Mouse (Mus musculus) ovary, adult 18-20 months (tissue): Measurements from ENCODE around the gene Gch1.
A peak's percentile ranks its signal among the peaks of the same experiment; 100 is the strongest.
"Not testable (repeated sequence)": the region's sequence is repeated elsewhere in the genome, so short reads cannot be mapped to it uniquely, and the experiment has no call there.

Experiments used
- DNase-seq: peaks from one replicate; pipeline ENCODE4 v3.0.0; 2022; ENCODE audit warnings: low spot score, mixed read lengths

Gch1 gene

DNA sequence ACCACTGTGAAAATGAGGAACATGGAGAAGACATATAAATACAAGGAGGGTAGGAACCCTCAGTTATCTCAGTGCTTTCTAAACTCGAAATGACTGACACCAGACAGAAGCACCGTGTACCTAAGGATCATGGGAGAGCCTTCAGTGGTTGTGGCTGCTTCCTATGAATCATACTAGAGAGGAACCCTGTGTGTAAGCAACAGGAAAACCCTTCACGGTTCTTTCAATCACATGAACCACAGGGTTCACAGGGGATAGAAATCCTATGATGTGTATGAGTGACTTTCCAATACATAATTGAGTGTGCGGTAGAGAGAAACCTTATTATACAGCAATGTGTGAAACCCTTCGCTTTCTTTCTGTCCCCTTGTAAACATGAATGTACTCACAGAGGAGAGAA lies 24.1 kb downstream of the Gch1 start:
- no peak for DNase-seq

DNA sequence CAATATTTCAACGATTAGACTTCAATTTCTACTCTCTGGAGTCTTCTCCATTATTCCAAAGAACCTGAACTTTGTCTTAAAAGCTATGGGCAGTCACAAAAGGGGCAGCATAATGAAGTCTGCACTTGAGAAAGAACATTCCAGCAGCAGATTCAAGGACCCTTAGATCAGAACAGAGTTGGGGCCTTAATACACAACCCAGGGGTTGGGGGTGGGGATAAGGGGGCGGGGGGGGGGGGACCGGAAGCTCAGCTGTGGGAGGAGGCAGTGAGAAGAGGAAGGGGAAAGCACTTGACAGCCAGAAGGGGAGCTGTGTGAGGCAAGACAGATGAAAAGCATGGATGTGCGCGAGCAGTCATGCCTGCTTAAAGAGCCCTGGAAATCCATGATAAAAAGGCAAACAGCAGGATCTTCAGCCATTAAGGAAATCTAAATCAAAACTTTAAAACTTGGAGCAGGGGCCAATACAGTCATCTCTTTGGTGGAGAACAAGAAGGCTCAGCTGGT lies 27.2 kb downstream of the Gch1 start:
- no peak for DNase-seq

DNA sequence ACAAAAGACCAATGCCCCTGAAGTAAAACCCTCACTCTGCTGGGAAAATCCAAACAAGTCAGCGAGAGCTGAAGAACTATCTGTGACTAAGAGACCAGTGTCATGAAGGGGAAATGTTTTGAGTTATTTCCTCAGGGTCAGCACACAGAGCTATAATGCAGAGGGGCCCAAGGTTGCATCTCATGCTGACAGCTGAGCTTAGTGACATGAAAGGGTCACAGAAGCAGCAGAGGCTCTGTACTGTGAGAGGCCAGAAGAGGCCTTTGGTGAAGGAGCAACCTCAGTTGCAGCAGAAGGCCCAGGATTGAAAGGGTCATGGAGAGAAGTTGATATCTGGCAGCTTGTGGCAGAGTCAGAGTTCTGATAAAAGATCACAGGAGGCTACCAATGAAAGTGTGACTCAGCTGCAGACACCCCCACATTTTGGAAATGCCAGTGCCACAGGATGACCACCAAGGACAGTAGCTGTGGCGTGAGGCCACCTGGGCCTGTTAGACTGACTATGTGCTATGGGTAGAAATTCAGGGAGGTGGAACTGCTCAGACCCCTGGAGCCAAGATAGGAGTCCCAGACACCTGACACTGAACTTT lies 29.1 kb downstream of the Gch1 start:
- DNase-seq = peak; percentile 18

DNA sequence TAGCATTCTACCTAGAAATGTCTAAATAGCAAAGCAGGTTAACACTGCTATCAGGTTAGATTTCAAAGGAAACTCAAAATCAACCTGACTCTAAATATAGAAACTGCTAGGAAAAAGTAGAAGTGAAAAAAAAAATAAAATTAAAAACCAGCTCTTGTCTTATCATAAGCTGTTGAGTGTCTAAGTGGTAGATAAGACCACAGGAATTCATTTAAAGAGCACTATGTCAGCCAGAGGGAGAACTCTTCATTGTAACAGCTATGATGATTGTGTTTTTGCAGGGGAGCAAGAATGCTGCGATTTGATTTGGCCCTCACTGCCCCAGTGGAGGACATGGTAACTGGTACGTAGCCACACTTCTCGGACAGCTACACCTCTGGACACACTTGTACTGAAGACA lies 34.9 kb downstream of the Gch1 start:
- DNase-seq = no peak

DNA sequence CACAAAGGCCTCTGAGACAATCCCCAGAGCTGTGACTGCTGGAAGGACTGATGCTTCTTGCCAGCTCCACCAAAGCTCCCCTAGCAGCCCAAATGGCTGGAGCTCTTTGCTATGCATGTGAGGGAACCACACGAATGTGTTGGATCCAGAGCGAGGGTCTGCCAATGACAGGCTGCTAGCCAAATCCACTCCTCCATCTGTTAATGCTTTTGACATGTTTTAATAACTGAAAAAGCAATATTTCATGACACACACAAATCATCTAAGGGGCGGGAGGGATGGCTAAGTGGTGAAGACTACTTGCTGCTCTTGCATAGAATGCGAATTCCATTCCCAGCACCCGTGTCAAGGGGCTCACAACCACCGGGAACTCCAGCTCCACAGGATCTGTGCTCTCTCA lies 37.9 kb downstream of the Gch1 start:
- no peak for DNase-seq

DNA sequence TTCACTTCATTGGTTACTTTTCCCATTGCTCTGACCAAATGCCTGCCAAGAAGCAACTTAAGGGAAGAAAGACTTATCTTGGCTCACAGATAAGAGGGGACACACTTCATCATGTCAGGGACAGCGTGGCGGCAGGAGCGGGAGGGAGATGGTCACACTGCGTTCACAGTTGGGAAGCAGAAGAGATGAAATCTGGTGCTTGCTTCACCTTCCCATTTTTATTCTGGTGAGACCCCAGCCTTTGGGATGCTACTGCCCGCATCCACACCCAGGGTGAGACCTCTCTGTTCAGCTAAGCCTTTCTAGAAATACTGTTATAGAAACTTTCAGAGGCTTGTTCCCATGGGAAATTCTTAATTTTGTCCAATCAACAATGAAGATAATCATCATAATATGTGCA lies 44.9 kb downstream of the Gch1 start:
- no peak for DNase-seq

DNA sequence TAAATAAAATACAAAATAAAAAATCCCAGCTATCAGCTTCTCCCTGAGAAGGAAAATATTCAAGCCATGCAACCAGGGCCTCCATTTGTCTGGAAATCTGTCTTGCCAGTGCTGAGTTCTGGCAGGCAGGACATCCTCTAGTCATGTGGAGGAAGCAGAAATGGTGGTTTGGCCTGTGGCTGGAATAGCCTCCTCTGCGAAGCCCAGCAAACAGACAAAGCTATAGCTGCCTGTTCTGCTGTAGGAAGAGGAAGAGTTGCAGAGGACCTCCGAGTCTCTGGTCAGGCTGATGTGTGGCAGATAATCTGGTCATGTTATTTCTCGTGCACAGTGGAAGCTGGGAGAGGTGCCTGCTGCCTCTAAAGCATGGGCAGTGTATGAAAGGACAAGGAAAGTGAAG lies 50.4 kb downstream of the Gch1 start:
- no peak for DNase-seq

DNA sequence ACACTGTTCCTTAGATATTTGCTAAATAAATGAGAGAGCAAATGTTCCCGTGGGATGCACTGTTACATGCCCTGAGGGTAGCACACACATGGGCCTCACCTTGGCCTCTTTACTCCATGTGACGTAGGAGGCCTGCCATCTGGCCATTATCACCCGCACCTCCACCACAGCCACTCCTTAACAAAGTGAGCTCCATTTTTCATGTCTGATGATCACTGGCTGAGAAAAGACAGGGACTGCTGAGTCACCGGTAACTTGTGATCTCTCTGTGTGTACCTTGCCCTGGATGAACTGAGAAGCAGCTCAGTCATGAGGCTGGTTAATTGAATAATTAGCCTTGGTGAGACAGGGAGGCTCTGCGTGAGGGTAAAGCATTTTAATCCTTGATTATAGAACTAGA lies 52.6 kb downstream of the Gch1 start:
- DNase-seq = no peak

DNA sequence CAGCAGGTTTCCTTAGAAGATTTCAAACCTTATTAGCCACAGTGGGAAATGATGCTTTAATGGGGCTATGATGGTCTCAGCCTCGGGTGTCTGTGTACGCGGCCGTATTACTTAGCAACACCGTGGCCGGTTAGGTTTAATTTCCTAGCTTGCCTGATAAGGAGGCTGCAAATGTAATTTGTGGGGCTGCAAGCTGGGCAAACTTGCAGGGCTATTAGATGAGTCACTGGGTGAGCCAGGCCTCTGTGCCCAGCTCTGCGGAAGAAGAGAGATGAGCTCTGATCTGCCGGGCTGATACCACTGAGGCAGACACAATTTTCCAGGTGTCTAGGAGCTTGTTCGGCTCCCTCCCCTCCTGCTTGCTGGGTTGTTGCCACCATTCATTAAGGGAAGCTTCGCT lies 55.3 kb downstream of the Gch1 start:
- no peak for DNase-seq

DNA sequence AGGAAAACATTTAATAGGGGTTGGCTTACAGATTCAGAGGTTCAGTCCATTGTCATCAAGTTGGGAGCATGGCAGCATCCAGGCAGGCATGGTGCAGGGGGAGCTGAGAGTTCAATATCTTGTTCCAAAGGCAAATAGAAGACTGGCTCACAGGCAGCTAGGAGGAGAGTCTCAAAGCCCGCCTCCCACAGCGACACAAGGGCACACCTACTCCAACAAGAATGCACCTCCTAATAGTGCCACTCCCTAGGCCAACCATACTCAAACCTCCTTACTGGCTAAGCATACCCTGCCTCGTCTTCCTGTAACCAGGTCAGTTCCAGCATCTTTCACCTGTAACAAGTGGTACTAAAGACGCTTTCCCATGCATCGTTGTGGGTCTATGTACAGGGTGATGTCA lies 61.2 kb downstream of the Gch1 start:
- DNase-seq = no peak

DNA sequence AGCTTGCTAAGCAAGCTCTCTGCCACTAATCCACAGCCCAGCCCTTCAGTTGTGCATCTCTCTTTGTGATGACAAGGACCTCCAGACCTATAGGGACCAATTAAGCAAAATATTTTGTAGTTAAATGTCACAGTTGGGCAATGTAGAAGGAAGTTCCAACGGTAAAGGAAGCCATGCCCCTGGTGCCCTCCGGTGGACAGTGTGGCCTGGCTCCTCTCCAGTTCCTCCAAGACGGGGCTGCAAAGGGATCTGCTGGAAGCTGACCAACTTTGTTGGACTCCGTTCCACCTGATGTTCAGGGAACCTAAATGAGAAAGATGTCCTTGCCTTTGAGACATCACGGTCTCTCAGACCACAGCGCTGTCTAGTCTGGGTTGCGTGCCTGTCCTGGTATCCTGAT lies 71.7 kb downstream of the Gch1 start:
- no peak for DNase-seq

DNA sequence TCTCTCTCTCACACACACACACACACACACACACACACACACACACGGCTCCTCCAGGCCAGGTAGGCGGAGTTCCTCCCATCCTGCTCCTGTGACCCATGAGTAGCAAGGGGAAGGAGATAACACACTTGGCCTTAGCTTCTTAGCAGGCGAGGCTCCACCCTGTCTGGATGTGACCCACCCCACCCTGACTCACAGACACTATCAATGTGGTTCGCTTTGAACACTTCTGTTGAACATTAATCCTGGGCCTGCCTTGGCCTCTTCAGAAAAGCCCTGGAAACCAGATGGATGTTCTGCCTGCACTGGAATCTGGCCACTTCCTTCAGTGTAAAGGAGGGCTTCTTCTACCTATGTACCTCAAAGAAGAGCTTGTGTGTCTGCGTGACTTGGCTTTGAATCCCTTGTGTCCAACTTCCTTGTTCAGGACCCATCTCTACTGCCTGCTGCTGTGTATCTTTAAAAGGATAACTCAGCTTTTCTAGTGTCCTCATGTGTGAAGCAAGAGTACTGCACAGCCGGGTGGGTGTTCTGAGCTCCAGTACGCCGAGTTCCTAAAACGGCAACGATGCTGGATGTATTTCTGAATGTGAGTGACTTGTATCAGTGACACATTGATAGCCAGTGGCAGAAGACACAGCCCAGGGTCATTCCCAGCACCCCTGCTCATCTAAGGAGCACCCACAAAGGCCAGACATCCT lies 73.0 kb downstream of the Gch1 start:
- no peak for DNase-seq

DNA sequence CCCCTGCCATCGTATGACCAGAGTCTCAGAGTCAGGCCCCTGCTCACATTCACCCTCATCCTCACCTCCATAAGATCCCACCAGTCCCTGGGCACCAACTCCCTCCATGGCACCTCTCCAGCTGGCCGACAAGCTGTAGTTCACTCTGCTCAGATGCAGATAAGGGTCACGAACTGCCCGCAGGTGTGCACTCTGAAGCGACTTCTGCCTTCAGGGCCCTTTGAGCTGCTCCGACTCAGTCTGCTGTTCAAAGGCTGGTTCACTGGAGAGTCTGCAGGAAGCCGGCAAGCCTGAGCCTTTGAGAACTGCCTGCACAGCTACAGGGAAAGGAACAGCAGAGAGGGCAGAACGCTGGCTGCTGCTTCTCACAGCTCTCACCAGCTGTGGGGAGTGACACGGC lies 74.1 kb downstream of the Gch1 start:
- no peak for DNase-seq

DNA sequence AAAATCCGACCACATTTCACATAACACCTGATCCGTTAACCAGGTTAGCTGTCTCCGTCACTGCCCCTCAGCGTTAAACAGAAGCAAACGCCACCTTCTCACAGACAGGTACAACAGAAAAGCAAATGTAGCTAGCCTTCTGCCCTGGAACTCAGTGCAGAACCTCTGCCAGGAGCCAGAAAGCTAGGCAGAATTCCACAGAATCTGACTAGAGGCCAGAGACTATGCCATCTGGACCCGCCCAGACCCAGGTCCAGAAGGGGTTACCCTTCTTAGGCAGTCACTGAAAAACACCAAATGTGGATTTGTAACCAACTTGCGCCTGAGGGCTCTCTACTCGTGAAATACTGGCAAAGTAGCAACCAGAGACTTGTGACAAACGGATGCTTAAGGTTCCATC lies 77.9 kb downstream of the Gch1 start:
- no peak for DNase-seq

DNA sequence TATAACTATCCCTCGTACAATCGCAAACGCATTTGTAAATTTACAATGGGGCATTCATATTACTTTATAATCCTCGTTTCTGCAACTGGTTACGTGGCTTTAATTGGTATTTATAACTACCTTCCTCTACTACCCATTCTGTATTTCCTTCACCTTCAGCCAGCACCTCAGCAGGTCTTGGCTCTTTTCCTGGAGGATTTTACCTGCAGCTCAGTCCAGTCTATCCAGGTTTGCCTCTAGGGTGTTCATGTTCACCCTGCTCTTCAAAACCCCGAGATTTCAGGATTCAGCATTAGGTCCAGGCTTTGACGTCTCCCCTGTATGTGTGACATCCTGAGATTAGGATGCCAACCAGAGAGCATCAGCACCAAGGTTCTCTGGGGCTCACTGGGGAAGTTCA lies 78.8 kb downstream of the Gch1 start:
- not testable (repeated sequence) for DNase-seq

DNA sequence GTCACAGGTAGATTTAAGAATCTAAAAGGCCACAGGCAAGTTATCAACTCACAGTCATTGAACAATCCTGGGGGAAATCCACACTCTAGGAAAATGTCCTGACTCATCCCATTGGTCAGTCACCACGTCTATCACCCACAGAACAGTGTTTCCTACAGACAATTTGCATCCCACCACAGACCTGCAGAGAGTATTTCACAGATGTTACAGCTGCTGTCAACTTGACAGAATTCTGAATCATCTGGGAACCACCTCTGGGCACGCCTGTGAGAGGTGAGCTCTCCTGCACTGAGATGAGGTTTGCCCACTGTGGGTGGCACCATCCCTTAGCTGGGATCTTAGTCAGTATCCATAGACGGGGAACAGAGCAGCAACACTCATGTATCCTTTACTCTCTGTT lies 81.8 kb downstream of the Gch1 start:
- DNase-seq = no peak

DNA sequence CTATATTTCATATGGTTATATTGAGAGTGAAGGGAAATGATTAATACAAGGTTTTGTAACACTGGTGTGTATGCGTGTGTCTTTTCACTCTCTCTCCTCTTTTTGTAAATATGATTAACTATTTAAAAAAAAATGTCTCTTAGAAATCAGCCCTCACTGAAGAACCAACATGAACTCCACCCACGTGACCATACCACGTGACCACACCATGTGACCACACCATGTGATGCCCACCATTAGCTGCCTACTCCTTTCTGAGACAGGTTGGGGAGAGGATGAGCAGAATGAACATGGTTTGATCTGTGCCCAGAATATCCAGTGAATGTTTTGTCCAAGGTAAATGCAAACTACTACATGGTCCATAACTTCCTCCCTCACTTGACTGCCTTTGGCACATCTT lies 83.5 kb downstream of the Gch1 start:
- no peak for DNase-seq

DNA sequence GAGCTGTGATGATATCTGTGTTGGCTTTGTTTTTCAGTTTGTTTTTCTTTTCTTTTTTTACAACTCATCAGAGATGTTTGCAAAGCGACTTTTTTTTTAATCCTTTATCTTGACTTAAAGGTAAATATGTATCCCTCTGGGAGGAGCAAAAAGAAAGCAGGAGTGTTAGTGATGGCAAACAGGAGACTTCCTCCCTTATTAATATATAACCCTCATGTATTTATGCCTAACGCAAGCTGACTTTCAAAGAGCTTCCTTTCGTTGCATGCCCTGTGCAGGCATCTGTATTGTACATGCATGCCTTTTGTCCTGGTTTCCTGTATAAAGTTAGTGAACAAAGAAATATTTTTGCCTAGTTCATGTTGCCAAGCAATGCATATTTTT lies 84.0 kb downstream of the Gch1 start:
- DNase-seq = no peak

DNA sequence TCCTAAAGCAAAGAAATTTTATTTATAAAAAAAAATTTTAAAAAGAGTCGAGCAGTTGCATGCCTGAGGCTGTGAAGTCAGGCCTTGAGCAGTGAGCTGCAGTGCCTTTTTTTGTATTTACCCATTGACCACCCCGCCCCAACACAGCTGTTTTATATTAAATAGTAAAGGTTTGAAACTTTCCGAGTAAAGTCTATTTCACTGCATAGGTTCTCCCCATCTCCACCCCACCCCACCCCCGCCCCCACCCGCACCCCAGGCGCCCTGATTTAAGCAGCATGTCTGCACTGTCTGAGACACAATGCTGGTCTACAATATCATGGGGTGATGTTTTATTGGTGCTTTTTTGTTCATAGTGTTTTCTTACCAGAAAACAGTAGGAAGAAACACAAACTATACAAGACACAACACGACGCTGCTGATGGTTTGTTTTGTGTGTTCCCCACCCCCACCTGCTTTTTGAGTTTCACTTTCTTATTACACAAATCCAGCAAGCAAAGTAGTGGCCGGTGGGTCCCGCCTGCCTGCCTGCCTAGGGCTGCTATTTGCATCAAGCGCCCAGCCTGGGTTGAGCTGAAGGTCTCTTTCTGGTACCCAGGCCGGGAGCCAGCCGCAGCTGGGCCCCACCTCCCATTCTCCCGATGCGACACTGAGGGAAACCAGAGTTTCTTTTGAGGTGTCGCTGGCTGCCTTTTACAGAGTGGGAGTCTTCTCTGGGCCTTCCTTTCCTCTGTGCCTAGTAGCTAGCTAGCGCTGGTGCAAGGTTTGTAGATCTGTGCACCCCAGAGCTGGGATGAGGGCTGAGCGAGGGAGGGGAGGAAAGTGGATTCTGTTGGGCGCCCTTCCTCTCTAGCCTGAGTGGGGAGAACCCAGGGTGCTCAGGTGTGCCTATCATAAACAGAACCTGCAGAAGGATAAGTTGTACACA lies 84.7 kb downstream of the Gch1 start:
- DNase-seq = no peak
